Mouse (Mus musculus): ENCODE measurements around the gene Mgst1. TPM values are rescaled to one million over a fixed set of nuclear protein-coding genes. Genes with fewer than 3 reads are reported as not detected.

Mgst1 gene
- total and polyA plus RNA-seq, 3 experiments, result not detected

GRCm38 (mm10) chr6:138095060-138095459 lies 45.1 kb upstream of the Mgst1 start:
- Histone ChIP-seq H3K27ac (ENCODE audit: insufficient read depth, low read depth) (no peak overlapping the region), H3K27me3 (replicated peaks) (no peaks in the 10 kb centered on the region), H3K4me1 (ENCODE audit: control insufficient read depth in 1 of 2, insufficient read depth in 2 of 2) (no peaks in the 10 kb centered on the region), H3K4me2 (ENCODE audit: insufficient read depth, low read depth, poor library complexity, severe bottlenecking) (no peak overlapping the region), H3K9ac (ENCODE audit: insufficient read depth, low read depth) (no peak overlapping the region), H3K36me3 (replicated peaks in 1 of 2; ENCODE audit: control insufficient read depth in 1 of 2, insufficient read depth in 1 of 2, low read length in 1 of 2) (no peaks in the 10 kb centered on the region), H3K4me3 (replicated peaks in 1 of 3; ENCODE audit: low read depth in 2 of 3, low read length in 2 of 3, poor library complexity in 1 of 3) (no peak overlapping the region), H3K9me3 (replicated peaks; ENCODE audit: low read length) (peaks cover 46% of the 10 kb centered on the region), H3K79me2 (replicated peaks; ENCODE audit: control insufficient read depth, extremely low read depth, insufficient read depth, poor library complexity, severe bottlenecking) (no peaks in the 10 kb centered on the region)
- TF ChIP-seq ZKSCAN1 (IDR thresholded peaks at IDR 0.05; ENCODE audit: borderline replicate concordance, low read depth, low read length) (no peak), PAX5 (IDR thresholded peaks at IDR 0.05; ENCODE audit: low read length) (no peak), EP300 (IDR thresholded peaks at IDR 0.05; ENCODE audit: low read length) (no peak), ZMIZ1 (IDR thresholded peaks at IDR 0.05; ENCODE audit: low read depth, low read length) (no peak), CHD1 (IDR thresholded peaks at IDR 0.05; ENCODE audit: low read depth, low read length) (no peak)
- DNase-seq (ENCODE audit: extremely low read depth), result no peak
- dilution Hi-C loops (cut with MboI; ENCODE audit: extremely low pct_ligation_motif_present, extremely low pct_unique_long_range_greater_than_20kb, low sequenced_read_pairs) (no loop called here), in situ Hi-C loops (cut with MboI; ENCODE audit: low pct_ligation_motif_present, low pct_unique_long_range_greater_than_20kb, low sequenced_read_pairs) (no loop called here)

GRCm38 (mm10) chr6:138099646-138100045 lies 40.5 kb upstream of the Mgst1 start:
- H3K4me2 ChIP-seq (ENCODE audit: insufficient read depth, low read depth, poor library complexity, severe bottlenecking), result no peak overlapping the region
- TF ChIP-seq HCFC1 (IDR thresholded peaks at IDR 0.05; ENCODE audit: low read depth, low read length) (no peak), RAD21 (IDR thresholded peaks at IDR 0.05; ENCODE audit: low read depth, low read length) (no peak), POLR2AphosphoS2 (IDR thresholded peaks at IDR 0.05; ENCODE audit: low read depth, low read length) (no peak), JUND (conservative IDR thresholded peaks at IDR 0.05; ENCODE audit: low read depth, low read length) (no peak), ZNF384 (IDR thresholded peaks at IDR 0.05; ENCODE audit: low read depth, low read length) (no peak), ZKSCAN1 (IDR thresholded peaks at IDR 0.05; ENCODE audit: borderline replicate concordance, low read depth, low read length) (no peak), CTCF (conservative IDR thresholded peaks at IDR 0.05 in 1 of 2, IDR thresholded peaks at IDR 0.05 in 1 of 2; ENCODE audit: low read depth in 2 of 2, low read length in 2 of 2) (no peak), KAT2A (IDR thresholded peaks at IDR 0.05; ENCODE audit: insufficient replicate concordance, low read length) (no peak), MEF2A (IDR thresholded peaks at IDR 0.05; ENCODE audit: borderline replicate concordance, low read depth, low read length) (no peak), MAFK (IDR thresholded peaks at IDR 0.05; ENCODE audit: insufficient replicate concordance, low read length) (no peak), USF2 (conservative IDR thresholded peaks at IDR 0.05; ENCODE audit: low read depth, low read length) (no peak), TBP (conservative IDR thresholded peaks at IDR 0.05; ENCODE audit: low read depth, low read length) (no peak), POLR2A (IDR thresholded peaks at IDR 0.05; ENCODE audit: low read depth, low read length) (no peak), MXI1 (IDR thresholded peaks at IDR 0.05; ENCODE audit: low read depth, low read length) (no peak), USF1 (IDR thresholded peaks at IDR 0.05; ENCODE audit: low read depth, low read length) (no peak), EP300 (IDR thresholded peaks at IDR 0.05; ENCODE audit: low read length) (no peak)
- H3K79me2 ChIP-seq (replicated peaks; ENCODE audit: control insufficient read depth, extremely low read depth, insufficient read depth, poor library complexity, severe bottlenecking), result no peaks in the 10 kb centered on the region
- no peak overlapping the region for H3K4me3 ChIP-seq (replicated peaks in 1 of 3; ENCODE audit: low read depth in 2 of 3, low read length in 2 of 3, poor library complexity in 1 of 3)
- in situ Hi-C loops (cut with MboI; ENCODE audit: low pct_ligation_motif_present, low pct_unique_long_range_greater_than_20kb, low sequenced_read_pairs) (no loop called here), dilution Hi-C loops (cut with MboI; ENCODE audit: extremely low pct_ligation_motif_present, extremely low pct_unique_long_range_greater_than_20kb, low sequenced_read_pairs) (no loop called here)
- peaks cover 61% of the 10 kb centered on the region for H3K9me3 ChIP-seq (replicated peaks; ENCODE audit: low read length)
- H3K27ac ChIP-seq (ENCODE audit: insufficient read depth, low read depth), result no peak overlapping the region
- H3K9ac ChIP-seq (ENCODE audit: insufficient read depth, low read depth), result no peak overlapping the region
- H3K27me3 ChIP-seq (replicated peaks), result no peaks in the 10 kb centered on the region
- H3K4me1 ChIP-seq (ENCODE audit: control insufficient read depth in 1 of 2, insufficient read depth in 2 of 2), result no peaks in the 10 kb centered on the region
- no peaks in the 10 kb centered on the region for H3K36me3 ChIP-seq (replicated peaks in 1 of 2; ENCODE audit: control insufficient read depth in 1 of 2, insufficient read depth in 1 of 2, low read length in 1 of 2)
- no peak for DNase-seq (ENCODE audit: extremely low read depth)
